In genomic region chr9:5575072-5575471, GRCm38 (mm10) we compare ENCODE assay signal across 28 mouse cellular contexts.
DNase-seq lines count a peak whose midpoint lies in the region; ATAC-seq and TF ChIP-seq lines count a peak whose summit lies in the region.
"Had no signal": no experiment of that assay in that cellular context is flagged by ENCODE, and none has a peak within 500 bp of the region (broad histone marks: within the 10 kb centered on the region; RNA-seq: fewer than 3 reads in every experiment).

No protein-coding gene starts in this region.

- no peak for TF ChIP-seq CTCF in intestine, postnatal 0 days (IDR thresholded peaks at IDR 0.05; ENCODE audit: low read depth)
- no peak for TF ChIP-seq CTCF in lung, adult 2 months (IDR thresholded peaks at IDR 0.05; ENCODE audit: insufficient read depth, low read length)

- no peak overlapping the region for H3K27ac ChIP-seq in intestine, embryonic 15.5 days
- H3K27ac ChIP-seq in intestine, postnatal 0 days (ENCODE audit: low read depth, low read length) = no peak overlapping the region
- H3K27ac ChIP-seq: embryonic facial prominence, embryonic 13.5 days; embryonic facial prominence, embryonic 15.5 days; forebrain, embryonic 13.5 days; forebrain, embryonic 15.5 days had no signal

- no peak overlapping the region for H3K9ac ChIP-seq in intestine, embryonic 15.5 days
- H3K9ac ChIP-seq in intestine, postnatal 0 days (ENCODE audit: low read depth, low read length) = no peak overlapping the region
- H3K9ac ChIP-seq: embryonic facial prominence, embryonic 13.5 days; embryonic facial prominence, embryonic 15.5 days; forebrain, embryonic 13.5 days; forebrain, embryonic 15.5 days; forebrain, postnatal 0 days had no signal

- no peaks in the 10 kb centered on the region for H3K9me3 ChIP-seq in intestine, embryonic 15.5 days
- no peaks in the 10 kb centered on the region for H3K9me3 ChIP-seq in intestine, postnatal 0 days (ENCODE audit: control insufficient read depth)
- H3K9me3 ChIP-seq: embryonic facial prominence, embryonic 13.5 days; embryonic facial prominence, embryonic 15.5 days; forebrain, embryonic 13.5 days; forebrain, embryonic 15.5 days; G1E had no signal

- 0 out of 2 replicates have a peak, but pooled peaks have one; percentile 41 for ATAC-seq in intestine, embryonic 15.5 days
- peak; percentile 41; the same call in 1 of the 2 replicates for ATAC-seq in intestine, postnatal 0 days
- ATAC-seq: activated CD4-positive, CD25-positive, alpha-beta regulatory T cell, adult 4 months; CD4-positive, CD25-positive, alpha-beta regulatory T cell, adult 4 months; forebrain, embryonic 13.5 days; forebrain, embryonic 15.5 days; forebrain, postnatal 0 days; Patski had no signal

- WGBS in intestine, embryonic 15.5 days = 67% methylated on average over 1 of the region's 1 CpGs
- WGBS in intestine, postnatal 0 days = 38% methylated on average over 1 of the region's 1 CpGs
- WGBS in lung, adult 2 months = 83% methylated on average over 1 of the region's 1 CpGs

- no peak for TF ChIP-seq POLR2A in lung, adult 2 months (IDR thresholded peaks at IDR 0.05; ENCODE audit: borderline replicate concordance, extremely low read depth, low read depth, low read length)

- DNase-seq in fat pad, adult 2 months (ENCODE audit: extremely low read depth, low read depth, low spot score) = peak; percentile 84
- no peak for DNase-seq in lung, postnatal 25 days (ENCODE audit: low spot score)
- DNase-seq in layer of hippocampus, adult 18-20 months (ENCODE audit: low spot score in 2 of 2) = no peak
- DNase-seq in lung, adult 2 months = no peak
- DNase-seq: adrenal gland, adult 8-10 months; adrenal gland, postnatal 14 days; adrenal gland, postnatal 36 days; B cell, adult 2 months; cerebellum, adult 11 months; cerebellum, adult 18-20 months; cerebellum, adult 8-10 months; cerebellum, adult 9-11 months; cerebellum, postnatal 14 days; cerebellum, postnatal 36 days; embryo, embryonic 11 days; forebrain, postnatal 0 days had no signal

- no peaks in the 10 kb centered on the region for H3K27me3 ChIP-seq in intestine, embryonic 15.5 days (replicated peaks)
- no peaks in the 10 kb centered on the region for H3K27me3 ChIP-seq in intestine, postnatal 0 days (replicated peaks; ENCODE audit: control insufficient read depth, insufficient read depth, low read length)
- H3K27me3 ChIP-seq: CH12.LX; embryonic facial prominence, embryonic 13.5 days; embryonic facial prominence, embryonic 15.5 days; forebrain, embryonic 13.5 days; forebrain, embryonic 15.5 days; Patski had no signal

- H3K4me2 ChIP-seq in intestine, embryonic 15.5 days (replicated peaks) = no peak overlapping the region
- no peak overlapping the region for H3K4me2 ChIP-seq in intestine, postnatal 0 days (replicated peaks; ENCODE audit: low read depth)
- H3K4me2 ChIP-seq: embryonic facial prominence, embryonic 13.5 days; embryonic facial prominence, embryonic 15.5 days; forebrain, embryonic 13.5 days; forebrain, embryonic 15.5 days had no signal

- H3K4me1 ChIP-seq in intestine, embryonic 15.5 days (replicated peaks) = no peaks in the 10 kb centered on the region
- no peaks in the 10 kb centered on the region for H3K4me1 ChIP-seq in intestine, postnatal 0 days (replicated peaks; ENCODE audit: control insufficient read depth, insufficient read depth, low read length)
- no peaks in the 10 kb centered on the region for H3K4me1 ChIP-seq in lung, adult 2 months (ENCODE audit: control insufficient read depth, insufficient read depth, low read length)
- H3K4me1 ChIP-seq: embryonic facial prominence, embryonic 13.5 days; embryonic facial prominence, embryonic 15.5 days; forebrain, embryonic 13.5 days; forebrain, embryonic 15.5 days had no signal

- no peak overlapping the region for H3K4me3 ChIP-seq in intestine, embryonic 15.5 days (replicated peaks)
- H3K4me3 ChIP-seq in intestine, postnatal 0 days (ENCODE audit: low read depth, low read length) = no peak overlapping the region
- no peak overlapping the region for H3K4me3 ChIP-seq in lung, adult 2 months (replicated peaks; ENCODE audit: extremely low read depth, low read depth, low read length)
- H3K4me3 ChIP-seq: embryonic facial prominence, embryonic 13.5 days; embryonic facial prominence, embryonic 15.5 days; erythroblast, embryonic 14.5 days; forebrain, embryonic 13.5 days; forebrain, embryonic 15.5 days had no signal

- no peaks in the 10 kb centered on the region for H3K36me3 ChIP-seq in intestine, embryonic 15.5 days
- H3K36me3 ChIP-seq in intestine, postnatal 0 days (ENCODE audit: control insufficient read depth, insufficient read depth) = no peaks in the 10 kb centered on the region
- H3K36me3 ChIP-seq: embryonic facial prominence, embryonic 13.5 days; embryonic facial prominence, embryonic 15.5 days; forebrain, embryonic 15.5 days; G1E had no signal
